Mouse (Mus musculus): ENCODE results near the gene Wscd1. TPM values are rescaled to one million over a fixed set of nuclear protein-coding genes. Genes with fewer than 3 reads are reported as not detected.

The Wscd1 gene
- polyA plus RNA-seq, 2 experiments = 0.09 to 0.24 TPM

DNA sequence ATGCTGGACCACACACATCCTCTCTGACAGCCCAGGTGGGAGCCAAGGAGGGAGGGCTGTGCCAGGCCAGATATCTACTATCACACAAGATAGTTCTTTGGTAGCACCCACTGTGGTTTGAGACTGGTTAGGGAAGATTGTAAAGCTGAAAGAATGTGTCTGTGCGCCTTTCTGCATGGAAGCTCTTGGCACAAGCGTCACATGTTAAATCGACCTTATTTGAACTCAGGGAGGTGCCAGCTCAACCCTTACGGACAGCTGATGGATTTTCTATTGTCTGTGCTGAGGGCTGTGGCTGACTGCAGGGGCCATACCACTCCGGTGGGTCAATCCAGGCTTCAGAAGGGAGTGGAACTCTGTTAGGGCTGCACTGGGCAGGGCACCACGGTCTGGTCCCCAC, 22.3 kb downstream of the Wscd1 start:
- peaks cover 0 to 4% of the 10 kb centered on the region in 2 experiments; a peak in 1 of 4 replicates for H3K4me1 ChIP-seq (replicated peaks; ENCODE audit: control insufficient read depth in 2 of 2, insufficient read depth in 2 of 2, low read length in 1 of 2)
- WGBS (ENCODE audit: insufficient replicate concordance) = 54% methylated on average over 6 of the region's 6 CpGs
- no peak for DNase-seq (ENCODE audit: low read depth in 3 of 3, low spot score in 3 of 3)
- H3K9ac ChIP-seq (replicated peaks) = no peak overlapping the region
- no peak overlapping the region for H3K4me3 ChIP-seq (ENCODE audit: insufficient read depth in 1 of 2, low read depth in 2 of 2, low read length in 2 of 2)
- no peaks in the 10 kb centered on the region for H3K9me3 ChIP-seq (ENCODE audit: control insufficient read depth, low read length)
- H3K27me3 ChIP-seq (ENCODE audit: control insufficient read depth, insufficient read depth, low read length) = no peaks in the 10 kb centered on the region
- H3K36me3 ChIP-seq (replicated peaks; ENCODE audit: control insufficient read depth, insufficient read depth, low read depth) = no peaks in the 10 kb centered on the region
- TF ChIP-seq CTCF (IDR thresholded peaks at IDR 0.05; ENCODE audit: low read depth) (no peak), EP300 (IDR thresholded peaks at IDR 0.05; ENCODE audit: low read depth) (no peak)
- no peak for ATAC-seq (ENCODE audit: insufficient read depth)
- H3K4me2 ChIP-seq (ENCODE audit: low read depth) = no peak overlapping the region
- H3K27ac ChIP-seq = no peak overlapping the region

DNA sequence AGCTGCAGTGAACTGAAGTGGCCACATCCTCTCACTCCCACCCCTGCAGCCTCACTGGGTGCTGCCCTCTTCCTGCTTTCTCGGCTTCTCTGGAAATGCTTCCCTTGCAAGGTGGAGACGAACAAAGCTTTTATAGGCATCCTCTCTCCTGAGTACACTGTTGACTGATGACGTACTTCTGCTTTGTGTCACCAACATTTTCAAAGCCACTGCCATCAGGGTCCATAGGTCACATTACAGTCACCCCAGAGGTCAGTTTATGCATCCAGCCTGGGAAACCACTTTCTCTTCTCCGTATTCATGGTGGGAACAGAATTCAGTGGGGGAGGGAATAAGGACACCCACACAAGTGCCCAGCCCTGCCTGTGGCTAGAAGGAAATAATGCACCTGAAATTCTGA, 23.1 kb downstream of the Wscd1 start:
- TF ChIP-seq EP300 (IDR thresholded peaks at IDR 0.05; ENCODE audit: low read depth) (no peak), CTCF (IDR thresholded peaks at IDR 0.05; ENCODE audit: low read depth) (no peak)
- DNase-seq (ENCODE audit: low read depth in 3 of 3, low spot score in 3 of 3) (peak in 2 of 3 experiments; percentile 3 to 19), ATAC-seq (ENCODE audit: insufficient read depth) (no peak)
- Histone ChIP-seq H3K4me3 (ENCODE audit: insufficient read depth in 1 of 2, low read depth in 2 of 2, low read length in 2 of 2) (no peak overlapping the region), H3K4me1 (replicated peaks; ENCODE audit: control insufficient read depth in 2 of 2, insufficient read depth in 2 of 2, low read length in 1 of 2) (peaks cover 0 to 4% of the 10 kb centered on the region in 2 experiments; a peak in 1 of 4 replicates), H3K9me3 (ENCODE audit: control insufficient read depth, low read length) (no peaks in the 10 kb centered on the region), H3K36me3 (replicated peaks; ENCODE audit: control insufficient read depth, insufficient read depth, low read depth) (no peaks in the 10 kb centered on the region), H3K27ac (no peak overlapping the region), H3K9ac (replicated peaks) (no peak overlapping the region), H3K27me3 (ENCODE audit: control insufficient read depth, insufficient read depth, low read length) (no peaks in the 10 kb centered on the region), H3K4me2 (ENCODE audit: low read depth) (no peak overlapping the region)
- 13% methylated on average over 4 of the region's 4 CpGs for WGBS (ENCODE audit: insufficient replicate concordance)

DNA sequence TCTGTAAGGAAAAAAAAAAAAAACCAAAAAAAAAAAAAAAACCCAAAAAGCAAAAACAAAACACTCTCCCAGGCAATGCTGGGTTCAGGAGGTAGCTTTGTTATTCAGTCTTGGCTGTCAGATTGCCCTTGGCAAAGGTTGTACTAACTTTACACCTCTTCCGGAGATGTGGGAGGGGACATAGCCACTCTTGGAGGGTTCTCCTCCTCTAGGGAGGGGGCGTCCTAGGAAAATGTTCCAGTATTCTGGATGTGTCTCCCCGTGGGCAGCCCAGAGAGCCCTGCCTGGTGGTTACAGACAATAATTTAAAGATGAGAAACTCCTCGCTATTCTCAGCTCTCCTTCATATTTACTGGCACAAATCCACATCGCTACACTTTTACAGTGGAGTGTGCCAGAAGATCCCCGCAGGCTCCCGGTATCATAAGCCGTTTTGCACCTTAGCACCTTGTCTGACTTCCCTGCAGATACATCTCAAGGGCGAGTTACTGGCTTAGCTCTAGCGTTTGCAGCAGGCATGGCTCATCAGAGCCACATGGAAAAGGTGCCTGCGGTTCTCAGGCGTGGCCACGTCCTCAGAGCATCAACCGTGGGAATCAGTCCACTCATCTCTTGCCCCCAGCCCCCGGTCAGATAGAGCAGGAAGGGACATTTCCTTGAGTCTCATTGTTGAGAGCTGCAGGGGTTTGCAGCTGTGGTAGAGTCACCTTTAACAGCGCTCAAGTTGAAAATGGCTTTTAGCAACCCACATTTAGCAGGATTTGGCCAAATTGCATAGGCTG, 24.5 kb downstream of the Wscd1 start:
- Histone ChIP-seq H3K4me2 (ENCODE audit: low read depth) (no peak overlapping the region), H3K9me3 (ENCODE audit: control insufficient read depth, low read length) (no peaks in the 10 kb centered on the region), H3K27me3 (ENCODE audit: control insufficient read depth, insufficient read depth, low read length) (no peaks in the 10 kb centered on the region), H3K4me3 (ENCODE audit: insufficient read depth in 1 of 2, low read depth in 2 of 2, low read length in 2 of 2) (no peak overlapping the region), H3K4me1 (replicated peaks; ENCODE audit: control insufficient read depth in 2 of 2, insufficient read depth in 2 of 2, low read length in 1 of 2) (peaks cover 0 to 4% of the 10 kb centered on the region in 2 experiments; a peak in 1 of 4 replicates), H3K36me3 (replicated peaks; ENCODE audit: control insufficient read depth, insufficient read depth, low read depth) (no peaks in the 10 kb centered on the region), H3K27ac (no peak overlapping the region), H3K9ac (replicated peaks) (no peak overlapping the region)
- no peak for ATAC-seq (ENCODE audit: insufficient read depth)
- TF ChIP-seq CTCF (IDR thresholded peaks at IDR 0.05; ENCODE audit: low read depth) (no peak), EP300 (IDR thresholded peaks at IDR 0.05; ENCODE audit: low read depth) (no peak)
- no peak for DNase-seq (ENCODE audit: low read depth in 3 of 3, low spot score in 3 of 3)
- WGBS (ENCODE audit: insufficient replicate concordance) = 13% methylated on average over 16 of the region's 16 CpGs

DNA sequence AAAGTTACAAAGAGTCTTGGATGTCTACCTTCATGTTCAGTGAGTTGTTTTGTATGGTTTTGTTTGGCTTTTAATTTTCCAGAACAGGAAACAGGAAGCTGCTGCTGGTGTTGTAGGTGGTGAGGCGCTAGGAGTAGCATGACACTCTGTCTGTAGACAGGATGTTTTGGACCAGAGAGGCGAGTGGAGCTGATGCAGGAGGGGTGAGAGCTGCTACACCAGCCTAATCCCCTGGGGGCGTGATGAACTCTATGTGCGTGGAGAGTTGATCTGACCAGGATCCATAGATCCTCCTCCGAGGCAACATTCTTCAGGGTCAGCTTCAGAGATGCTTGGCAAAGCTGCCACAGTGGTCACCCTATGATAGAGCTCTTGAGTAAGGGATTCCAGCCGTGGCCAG, 25.3 kb downstream of the Wscd1 start:
- no peak for DNase-seq (ENCODE audit: low read depth in 3 of 3, low spot score in 3 of 3)
- H3K9me3 ChIP-seq (ENCODE audit: control insufficient read depth, low read length) = no peaks in the 10 kb centered on the region

DNA sequence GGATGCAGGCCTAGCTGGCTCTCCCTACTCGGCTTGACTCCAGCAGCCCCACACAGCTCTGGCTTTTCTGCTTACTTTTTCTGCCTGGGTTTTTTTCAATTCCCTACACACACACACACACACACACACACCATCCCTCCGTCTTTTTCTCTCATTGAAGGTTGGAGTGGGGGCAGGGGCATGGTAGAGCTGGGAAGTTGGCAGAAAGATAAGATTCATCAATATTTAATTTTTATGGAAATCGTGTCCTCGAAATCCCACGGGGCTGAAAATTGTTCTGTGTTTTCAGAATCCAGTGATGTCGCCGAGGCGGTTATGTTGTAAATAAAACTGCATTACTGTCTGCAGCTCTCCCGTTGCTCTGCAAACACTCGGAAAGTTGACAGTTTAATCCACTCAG, 29.9 kb downstream of the Wscd1 start:
- H3K9ac ChIP-seq (replicated peaks) = no peak overlapping the region
- H3K4me3 ChIP-seq (ENCODE audit: insufficient read depth in 1 of 2, low read depth in 2 of 2, low read length in 2 of 2) = no peak overlapping the region
- H3K9me3 ChIP-seq (ENCODE audit: control insufficient read depth, low read length) = no peaks in the 10 kb centered on the region
- H3K27ac ChIP-seq = no peak overlapping the region
- H3K4me2 ChIP-seq (ENCODE audit: low read depth) = no peak overlapping the region
- no peak for DNase-seq (ENCODE audit: low read depth in 3 of 3, low spot score in 3 of 3)
- H3K36me3 ChIP-seq (replicated peaks; ENCODE audit: control insufficient read depth, insufficient read depth, low read depth) = no peaks in the 10 kb centered on the region
- H3K27me3 ChIP-seq (ENCODE audit: control insufficient read depth, insufficient read depth, low read length) = no peaks in the 10 kb centered on the region
- no peak for TF ChIP-seq EP300 (IDR thresholded peaks at IDR 0.05; ENCODE audit: low read depth)
- TF ChIP-seq CTCF (IDR thresholded peaks at IDR 0.05; ENCODE audit: low read depth) = no peak
- no peak for ATAC-seq (ENCODE audit: insufficient read depth)
- 70% methylated on average over 10 of the region's 10 CpGs for WGBS (ENCODE audit: insufficient replicate concordance)
- H3K4me1 ChIP-seq (replicated peaks; ENCODE audit: control insufficient read depth in 2 of 2, insufficient read depth in 2 of 2, low read length in 1 of 2) = no peaks in the 10 kb centered on the region

More for the DNA sequence above, 25.3 kb downstream of the Wscd1 start:
- Histone ChIP-seq H3K4me3 (ENCODE audit: insufficient read depth in 1 of 2, low read depth in 2 of 2, low read length in 2 of 2) (no peak overlapping the region), H3K9ac (replicated peaks) (no peak overlapping the region), H3K27ac (no peak overlapping the region), H3K4me2 (ENCODE audit: low read depth) (no peak overlapping the region), H3K27me3 (ENCODE audit: control insufficient read depth, insufficient read depth, low read length) (no peaks in the 10 kb centered on the region), H3K36me3 (replicated peaks; ENCODE audit: control insufficient read depth, insufficient read depth, low read depth) (no peaks in the 10 kb centered on the region), H3K4me1 (replicated peaks; ENCODE audit: control insufficient read depth in 2 of 2, insufficient read depth in 2 of 2, low read length in 1 of 2) (peaks cover 0 to 4% of the 10 kb centered on the region in 2 experiments; a peak in 1 of 4 replicates)
- WGBS (ENCODE audit: insufficient replicate concordance) = 24% methylated on average over 6 of the region's 6 CpGs
- no peak for ATAC-seq (ENCODE audit: insufficient read depth)
- TF ChIP-seq CTCF (IDR thresholded peaks at IDR 0.05; ENCODE audit: low read depth) = no peak
- TF ChIP-seq EP300 (IDR thresholded peaks at IDR 0.05; ENCODE audit: low read depth) = no peak
